Mouse (Mus musculus): Measurements from ENCODE around the gene Sars. TPM values are rescaled to one million over a fixed set of nuclear protein-coding genes. Genes with fewer than 3 reads are reported as not detected.

The Sars gene
- polyA plus RNA-seq, 1 experiment from 2014 or later, result 78.2 TPM

GRCm38 (mm10) chr3:108423844-108424801 lies 20.9 kb downstream of the Sars start:
- Histone ChIP-seq H3K4me2 (peak overlapping the region; percentile 62), H3K27me3 (replicated peaks) (peaks cover 9% of the 10 kb centered on the region; the same call in 1 of the 2 replicates), H3K36me3 (peaks cover 45% of the 10 kb centered on the region), H3K9ac (peak overlapping the region; percentile 48; the same call in 1 of the 2 replicates), H3K4me1 (peaks cover 17% of the 10 kb centered on the region), H3K4me3 (peak overlapping the region; percentile 20), H3K9me3 (no peaks in the 10 kb centered on the region), H3K27ac (replicated peaks) (no peak overlapping the region)
- 17% methylated on average over 11 of the region's 11 CpGs for WGBS
- ATAC-seq (ENCODE audit: extremely low read depth, insufficient number of reproducible peaks, low FRiP score, low TSS enrichment), result peak; percentile 67; the same call in 1 of the 2 replicates

DNA sequence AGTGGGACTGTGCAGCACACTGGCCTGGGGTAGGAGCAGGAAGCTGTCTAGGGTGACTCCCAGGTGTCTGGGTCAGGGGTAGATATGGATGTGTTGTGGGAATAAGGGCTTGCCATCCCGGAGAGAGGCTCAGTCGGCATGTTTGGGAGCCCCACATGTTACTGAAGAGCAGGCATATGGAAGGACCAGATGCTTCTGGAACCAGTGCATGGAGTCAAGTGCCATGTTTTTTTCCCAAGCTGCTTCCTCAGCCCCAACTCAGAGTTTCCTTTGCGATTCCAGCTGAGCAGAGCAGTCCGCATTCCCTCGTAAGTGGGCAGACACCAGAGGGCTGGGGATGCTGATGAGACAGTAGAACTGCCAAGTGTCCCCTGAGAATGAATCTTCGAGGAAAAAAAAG lies 22.0 kb downstream of the Sars start:
- Histone ChIP-seq H3K9me3 (no peaks in the 10 kb centered on the region), H3K27ac (replicated peaks) (no peak overlapping the region), H3K36me3 (peaks cover 34% of the 10 kb centered on the region), H3K4me2 (no peak overlapping the region), H3K4me1 (peaks cover 17% of the 10 kb centered on the region), H3K4me3 (no peak overlapping the region), H3K9ac (peak overlapping the region; percentile 19; the same call in 1 of the 2 replicates), H3K27me3 (replicated peaks) (peaks cover 20% of the 10 kb centered on the region)
- no peak for ATAC-seq (ENCODE audit: extremely low read depth, insufficient number of reproducible peaks, low FRiP score, low TSS enrichment)
- WGBS, result 36% methylated on average over 6 of the region's 6 CpGs

DNA sequence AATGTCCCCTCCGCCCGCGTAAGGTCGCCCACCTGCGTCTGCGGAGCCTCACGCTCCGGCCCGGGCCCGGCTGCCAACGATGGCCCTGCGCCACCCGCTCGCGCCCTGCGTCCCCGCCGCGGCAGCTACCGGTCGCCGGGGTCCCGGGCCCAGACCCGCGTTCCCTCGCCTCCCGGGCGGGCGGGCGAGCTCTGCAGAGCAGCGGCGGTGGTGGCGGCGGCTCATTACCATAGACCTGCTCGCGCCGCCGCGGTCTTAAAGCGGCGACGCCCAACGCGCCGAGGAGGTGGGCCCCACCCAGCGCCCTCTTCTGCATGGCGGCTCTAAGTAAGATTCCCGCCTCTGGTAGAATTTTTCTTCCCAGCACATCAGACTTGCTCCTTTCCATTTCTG lies 29.2 kb downstream of the Sars start:
- H3K36me3 ChIP-seq, result peaks cover 19% of the 10 kb centered on the region
- H3K9ac ChIP-seq, result peak overlapping the region; percentile 87
- peaks cover 22% of the 10 kb centered on the region for H3K4me1 ChIP-seq
- peaks cover 14% of the 10 kb centered on the region for H3K9me3 ChIP-seq
- H3K4me3 ChIP-seq, result peak overlapping the region; percentile 79
- WGBS, result under 1% methylated on average over 48 of the region's 48 CpGs
- H3K27me3 ChIP-seq (replicated peaks), result peaks cover 47% of the 10 kb centered on the region
- no peak overlapping the region for H3K27ac ChIP-seq (replicated peaks)
- peak; percentile 60; the same call in 1 of the 2 replicates for ATAC-seq (ENCODE audit: extremely low read depth, insufficient number of reproducible peaks, low FRiP score, low TSS enrichment)
- H3K4me2 ChIP-seq, result peak overlapping the region; percentile 100

DNA sequence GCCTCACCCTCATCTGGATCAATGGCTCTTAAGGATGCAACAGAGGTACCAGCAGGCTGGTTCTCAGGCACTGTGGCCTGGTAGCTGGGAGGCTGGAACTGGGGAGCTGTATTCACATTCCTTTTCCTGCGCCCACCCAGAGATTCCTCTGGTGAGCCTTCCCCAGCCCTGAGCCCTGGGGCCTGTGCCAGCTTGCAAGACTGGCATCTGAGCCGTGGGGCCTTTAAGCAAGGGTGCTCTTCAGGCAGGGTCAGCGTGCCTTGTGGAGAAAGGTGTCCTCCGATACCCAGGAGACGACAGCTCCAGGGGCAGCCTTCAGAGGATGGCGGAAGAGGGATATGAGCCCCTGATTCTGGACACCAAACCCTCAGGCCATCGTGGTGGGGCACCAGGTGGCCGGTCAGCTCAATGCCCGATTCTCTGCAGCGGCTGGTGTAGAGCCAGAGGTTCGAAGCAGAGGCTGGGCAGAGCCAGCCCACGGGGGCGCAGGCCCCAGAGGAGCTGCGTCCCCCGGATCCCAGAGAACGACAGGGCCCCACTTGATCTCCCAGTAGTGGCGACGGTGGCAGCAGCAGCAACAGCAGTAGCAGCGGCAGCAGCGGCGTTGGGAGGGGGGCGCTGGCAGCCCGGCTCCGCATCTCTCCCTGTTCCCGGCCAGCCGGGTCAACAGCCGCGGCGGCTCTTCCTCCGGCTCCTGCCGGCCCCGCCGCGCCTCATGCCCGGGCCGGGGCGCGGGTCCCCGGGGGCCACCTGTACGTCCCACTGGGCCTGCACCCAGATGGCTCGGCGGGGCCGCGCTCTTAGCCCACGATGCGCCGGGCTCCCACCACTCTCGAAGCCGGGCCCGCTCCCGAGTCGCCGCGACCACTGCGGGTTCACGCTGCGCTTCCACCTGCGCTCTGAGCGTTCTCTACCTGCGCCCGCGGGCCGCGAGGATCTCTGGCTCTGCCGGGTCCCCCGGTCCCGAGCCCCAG lies 29.9 kb downstream of the Sars start, which contains the start of gene Celsr2:
Gene Celsr2, minus strand, starts transcription at position 696 of the 974 bp plus-strand sequence.
- Histone ChIP-seq H3K9me3 (peaks cover 14% of the 10 kb centered on the region), H3K36me3 (peaks cover 19% of the 10 kb centered on the region), H3K27ac (replicated peaks) (no peak within 1 kb of the TSS), H3K4me3 (peak within 1 kb of the TSS; percentile 79), H3K27me3 (replicated peaks) (peaks cover 47% of the 10 kb centered on the region), H3K9ac (peak within 1 kb of the TSS; percentile 87), H3K4me1 (peaks cover 23% of the 10 kb centered on the region), H3K4me2 (peak within 1 kb of the TSS; percentile 100)
- 6% methylated on average over 57 of the region's 67 CpGs for WGBS
- no peak for ATAC-seq (ENCODE audit: extremely low read depth, insufficient number of reproducible peaks, low FRiP score, low TSS enrichment)

GRCm38 (mm10) chr3:108413634-108414360 lies 31.2 kb downstream of the Sars start:
- WGBS, result 91% methylated on average over 35 of the region's 35 CpGs

DNA sequence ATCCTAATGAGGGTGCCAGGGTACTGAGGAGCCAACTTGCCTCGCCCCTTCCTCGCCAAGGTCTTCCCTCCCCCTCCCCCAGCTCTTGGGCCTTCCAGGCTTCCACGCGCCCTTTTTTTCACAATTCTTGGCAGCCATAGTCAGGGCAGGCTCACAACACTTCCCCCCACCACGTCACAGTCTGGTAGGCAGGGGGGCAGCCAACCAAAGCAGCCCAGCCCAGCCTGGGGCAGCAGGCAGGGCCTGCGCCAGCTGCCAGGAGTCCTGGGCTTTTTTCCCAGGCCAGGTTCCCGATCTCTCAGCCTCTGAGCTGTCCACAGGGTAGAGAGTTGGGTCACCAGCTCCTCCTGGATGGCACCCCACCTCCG lies 33.3 kb downstream of the Sars start:
- H3K27ac ChIP-seq (replicated peaks), result peak overlapping the region; percentile 36; the same call in 1 of the 2 replicates
- peaks cover 23% of the 10 kb centered on the region for H3K4me1 ChIP-seq
- H3K9ac ChIP-seq, result peak overlapping the region; percentile 50; the same call in 1 of the 2 replicates
- no peak for ATAC-seq (ENCODE audit: extremely low read depth, insufficient number of reproducible peaks, low FRiP score, low TSS enrichment)
- no peak overlapping the region for H3K4me3 ChIP-seq
- H3K4me2 ChIP-seq, result no peak overlapping the region
- H3K36me3 ChIP-seq, result peaks cover 19% of the 10 kb centered on the region
- H3K27me3 ChIP-seq (replicated peaks), result peaks cover 25% of the 10 kb centered on the region
- peaks cover 14% of the 10 kb centered on the region for H3K9me3 ChIP-seq
- WGBS, result 62% methylated on average over 8 of the region's 8 CpGs

More at GRCm38 (mm10) chr3:108413634-108414360, 31.2 kb downstream of the Sars start:
- Histone ChIP-seq H3K4me2 (no peak overlapping the region), H3K27me3 (replicated peaks) (peaks cover 39% of the 10 kb centered on the region), H3K4me3 (no peak overlapping the region), H3K4me1 (peaks cover 23% of the 10 kb centered on the region), H3K9me3 (peaks cover 14% of the 10 kb centered on the region), H3K27ac (replicated peaks) (no peak overlapping the region), H3K36me3 (peaks cover 19% of the 10 kb centered on the region), H3K9ac (no peak overlapping the region)
- ATAC-seq (ENCODE audit: extremely low read depth, insufficient number of reproducible peaks, low FRiP score, low TSS enrichment), result no peak

DNA sequence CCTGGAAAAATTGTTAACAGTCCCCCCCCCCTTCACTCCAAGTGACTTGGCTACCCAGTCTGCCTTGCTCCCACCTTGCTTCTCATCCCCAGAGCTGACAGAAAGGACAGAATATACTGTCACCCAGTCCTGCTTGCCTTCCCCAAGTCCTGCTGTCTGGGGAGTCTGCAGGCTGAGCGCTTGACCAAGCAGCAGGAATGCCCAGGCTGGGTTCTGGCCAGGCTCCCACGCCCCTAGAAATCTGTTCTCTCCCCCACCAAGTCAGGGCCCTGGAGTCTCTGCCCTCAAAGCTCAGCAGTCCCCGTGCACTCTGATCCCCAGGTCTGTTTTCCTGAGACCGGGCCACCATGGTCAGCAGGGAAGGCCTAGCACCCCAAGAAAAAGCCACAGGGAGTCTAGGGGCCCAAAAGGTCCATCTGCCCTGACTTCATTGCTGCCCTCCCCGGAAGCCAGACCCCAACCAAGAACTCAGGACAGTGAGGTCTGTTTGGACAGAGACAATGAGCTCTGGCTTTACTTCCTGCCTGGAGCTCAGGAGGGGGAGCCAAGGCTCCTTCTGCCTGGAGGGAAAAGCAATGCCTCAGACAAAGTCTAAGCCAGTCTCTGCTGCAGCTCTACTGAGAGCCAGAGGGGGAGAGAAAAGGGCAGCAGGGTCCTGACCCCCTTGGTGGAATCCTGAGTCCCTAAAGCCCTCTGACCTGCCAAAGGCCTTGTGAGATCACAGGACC lies 33.8 kb downstream of the Sars start:
- H3K9ac ChIP-seq, result peak overlapping the region; percentile 50; the same call in 1 of the 2 replicates
- peaks cover 22% of the 10 kb centered on the region for H3K36me3 ChIP-seq
- peaks cover 19% of the 10 kb centered on the region for H3K27me3 ChIP-seq (replicated peaks)
- ATAC-seq (ENCODE audit: extremely low read depth, insufficient number of reproducible peaks, low FRiP score, low TSS enrichment), result no peak
- WGBS, result 49% methylated on average over 5 of the region's 5 CpGs
- peaks cover 21% of the 10 kb centered on the region for H3K4me1 ChIP-seq
- no peak overlapping the region for H3K4me2 ChIP-seq
- peak overlapping the region; percentile 36; the same call in 1 of the 2 replicates for H3K27ac ChIP-seq (replicated peaks)
- H3K4me3 ChIP-seq, result no peak overlapping the region
- H3K9me3 ChIP-seq, result peaks cover 14% of the 10 kb centered on the region

DNA sequence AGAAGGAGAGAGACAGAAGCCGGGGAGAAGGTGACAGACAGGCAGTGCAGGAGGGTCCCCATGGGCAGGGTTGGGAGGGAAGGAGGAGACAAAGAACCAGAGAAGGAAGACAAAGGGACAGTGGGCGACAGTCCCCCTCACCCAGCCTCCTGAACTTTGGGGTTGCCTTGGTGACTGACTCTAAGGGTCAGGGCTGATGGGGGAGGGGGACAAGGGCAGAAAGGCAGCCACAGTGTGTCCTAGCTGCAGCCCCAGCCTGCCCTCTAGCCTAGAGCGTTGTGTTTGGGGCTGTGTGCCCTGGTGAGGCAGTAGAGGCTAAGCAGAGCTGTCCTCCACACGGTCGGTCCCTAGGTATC lies 34.7 kb downstream of the Sars start:
- H3K27ac ChIP-seq (replicated peaks), result no peak overlapping the region
- H3K9me3 ChIP-seq, result peaks cover 14% of the 10 kb centered on the region
- ATAC-seq (ENCODE audit: extremely low read depth, insufficient number of reproducible peaks, low FRiP score, low TSS enrichment), result no peak
- no peak overlapping the region for H3K4me2 ChIP-seq
- H3K9ac ChIP-seq, result no peak overlapping the region
- peaks cover 19% of the 10 kb centered on the region for H3K4me1 ChIP-seq
- peaks cover 17% of the 10 kb centered on the region for H3K27me3 ChIP-seq (replicated peaks)
- WGBS, result 36% methylated on average over 5 of the region's 5 CpGs
- H3K4me3 ChIP-seq, result no peak overlapping the region
- peaks cover 22% of the 10 kb centered on the region for H3K36me3 ChIP-seq

- H3K4me1 ChIP-seq, result peaks cover 14% of the 10 kb centered on the region
- H3K27me3 ChIP-seq (replicated peaks), result peaks cover 11% of the 10 kb centered on the region
- WGBS, result 58% methylated on average over 8 of the region's 8 CpGs
- no peak for ATAC-seq (ENCODE audit: extremely low read depth, insufficient number of reproducible peaks, low FRiP score, low TSS enrichment)
- peaks cover 14% of the 10 kb centered on the region for H3K9me3 ChIP-seq
- H3K36me3 ChIP-seq, result peaks cover 22% of the 10 kb centered on the region
- H3K27ac ChIP-seq (replicated peaks), result no peak overlapping the region
- H3K4me3 ChIP-seq, result no peak overlapping the region
- H3K9ac ChIP-seq, result no peak overlapping the region
- H3K4me2 ChIP-seq, result no peak overlapping the region
Observed at GRCm38 (mm10) chr3:108409656-108410358, 35.2 kb downstream of the Sars start.

All from heart, embryonic 13.5 days (tissue).